Mouse (Mus musculus) right cerebral cortex, postnatal 4 days (tissue): ENCODE measurements around the gene Prr18.

Experiments used
- DNase-seq: peaks from one replicate; pipeline ENCODE4 v3.0.0-alpha.2; 2022

Gene Prr18

GRCm38 (mm10) chr17:8341360-8341963, 4.2 kb downstream of the Prr18 start:
- DNase-seq, result peak; percentile 29

GRCm38 (mm10) chr17:8342706-8343105, 5.4 kb downstream of the Prr18 start:
- no peak for DNase-seq

GRCm38 (mm10) chr17:8343416-8343815, 6.2 kb downstream of the Prr18 start:
- DNase-seq, result peak; percentile 25

GRCm38 (mm10) chr17:8347765-8348285, 10.6 kb downstream of the Prr18 start:
- DNase-seq, result no peak

- no peak for DNase-seq
Measured at GRCm38 (mm10) chr17:8348941-8349340, 11.7 kb downstream of the Prr18 start.

GRCm38 (mm10) chr17:8351088-8351487, 13.8 kb downstream of the Prr18 start:
- DNase-seq, result no peak

GRCm38 (mm10) chr17:8355692-8356091, 18.4 kb downstream of the Prr18 start, which contains the start of gene T2:
TSS of gene T2 (plus strand) at chr17:8355992.
- DNase-seq, result no peak

- no peak for DNase-seq
Measured at GRCm38 (mm10) chr17:8357498-8357897, 20.2 kb downstream of the Prr18 start.

- no peak for DNase-seq
Measured at GRCm38 (mm10) chr17:8360876-8361275, 23.6 kb downstream of the Prr18 start.

GRCm38 (mm10) chr17:8361281-8362103, 24.2 kb downstream of the Prr18 start:
- DNase-seq, result no peak

- peak; percentile 64 for DNase-seq
Measured at GRCm38 (mm10) chr17:8367514-8368480, 30.5 kb downstream of the Prr18 start.

- peak; percentile 37 for DNase-seq
Measured at GRCm38 (mm10) chr17:8368570-8368969, 31.3 kb downstream of the Prr18 start.

- no peak for DNase-seq
Measured at GRCm38 (mm10) chr17:8369171-8369570, 31.9 kb downstream of the Prr18 start.

- DNase-seq, result peak; percentile 43
Measured at GRCm38 (mm10) chr17:8370634-8371229, 33.5 kb downstream of the Prr18 start.

GRCm38 (mm10) chr17:8371834-8372233, 34.6 kb downstream of the Prr18 start:
- peak; percentile 77 for DNase-seq

- DNase-seq, result peak; percentile 85
Measured at GRCm38 (mm10) chr17:8372286-8373046, 35.2 kb downstream of the Prr18 start.

GRCm38 (mm10) chr17:8377298-8377697, 40.0 kb downstream of the Prr18 start:
- DNase-seq, result no peak

- DNase-seq, result no peak
Measured at GRCm38 (mm10) chr17:8385441-8385840, 48.2 kb downstream of the Prr18 start.

GRCm38 (mm10) chr17:8388463-8388862, 51.2 kb downstream of the Prr18 start:
- peak; percentile 71 for DNase-seq

- DNase-seq, result no peak
Measured at GRCm38 (mm10) chr17:8388990-8389789, 51.9 kb downstream of the Prr18 start.

- no peak for DNase-seq
Measured at GRCm38 (mm10) chr17:8389790-8390095, 52.5 kb downstream of the Prr18 start.
